Mouse (Mus musculus) frontal cortex, postnatal 36 days (tissue): ENCODE results near the gene Chchd6.

Source experiments
- DNase-seq, 2 experiments: peaks; one replicate each; pipeline ENCODE4 v3.0.0; 2022; ENCODE audit warnings: low spot score in 2 of 2

The Chchd6 gene

GRCm38 (mm10) chr6:89360709-89361417, 234.6 kb downstream of the Chchd6 start:
- DNase-seq = no peak

- no peak for DNase-seq
These were observed 235.4 kb downstream of the Chchd6 start for GRCm38 (mm10) chr6:89359771-89360708.

- no peak for DNase-seq
These were observed 236.3 kb downstream of the Chchd6 start for GRCm38 (mm10) chr6:89359192-89359591.

GRCm38 (mm10) chr6:89355661-89356060, 239.8 kb downstream of the Chchd6 start:
- DNase-seq = peak in 1 of 2 experiments; percentile 45

GRCm38 (mm10) chr6:89354726-89355125, 240.7 kb downstream of the Chchd6 start:
- DNase-seq = no peak

- no peak for DNase-seq
These were observed 241.4 kb downstream of the Chchd6 start for GRCm38 (mm10) chr6:89354076-89354475.

- no peak for DNase-seq
These were observed 242.4 kb downstream of the Chchd6 start for GRCm38 (mm10) chr6:89353101-89353500.

GRCm38 (mm10) chr6:89351441-89352137, 243.9 kb downstream of the Chchd6 start:
- DNase-seq = peak in 1 of 2 experiments; percentile 40

GRCm38 (mm10) chr6:89350520-89350919, 244.9 kb downstream of the Chchd6 start:
- DNase-seq = no peak

GRCm38 (mm10) chr6:89350037-89350515, 245.4 kb downstream of the Chchd6 start:
- DNase-seq = no peak

GRCm38 (mm10) chr6:89348363-89348762, 247.1 kb downstream of the Chchd6 start:
- DNase-seq = peak in 1 of 2 experiments; percentile 42

- no peak for DNase-seq
These were observed 247.7 kb downstream of the Chchd6 start for GRCm38 (mm10) chr6:89347792-89348191.

- no peak for DNase-seq
These were observed 249.6 kb downstream of the Chchd6 start for GRCm38 (mm10) chr6:89345855-89346254.

- DNase-seq = no peak
These were observed 250.0 kb downstream of the Chchd6 start for GRCm38 (mm10) chr6:89345486-89345785.

GRCm38 (mm10) chr6:89344613-89345485, 250.6 kb downstream of the Chchd6 start:
- DNase-seq = no peak

- DNase-seq = no peak
These were observed 253.5 kb downstream of the Chchd6 start for GRCm38 (mm10) chr6:89341981-89342380.

GRCm38 (mm10) chr6:89339447-89339846, 256.0 kb downstream of the Chchd6 start:
- DNase-seq = peak in 1 of 2 experiments; percentile 59

- no peak for DNase-seq
These were observed 256.7 kb downstream of the Chchd6 start for GRCm38 (mm10) chr6:89338733-89339132.

GRCm38 (mm10) chr6:89337574-89337973, 257.9 kb downstream of the Chchd6 start:
- DNase-seq = peak in 1 of 2 experiments; percentile 59

- DNase-seq = no peak
These were observed 261.3 kb downstream of the Chchd6 start for GRCm38 (mm10) chr6:89333964-89334702.
